Mouse (Mus musculus) small intestine, adult 2 months (tissue): Measurements from ENCODE around the gene St6galnac3.

Experiments
- CTCF ChIP-seq: fragments of 200-500 bp; IDR thresholded peaks from 2 replicates; pipeline ENCODE4 v1.5.1; 2012; ENCODE audit warnings: low read depth, mild to moderate bottlenecking, control low read depth, inconsistent platforms, low read length, moderate library complexity, mixed read lengths; ENCODE audit not compliant: insufficient replicate concordance, insufficient read length; ENCODE audit errors: extremely low read depth
- POLR2A ChIP-seq: fragments of 200-500 bp; IDR thresholded peaks from 2 replicates; pipeline ENCODE4 v1.6.1; 2012; ENCODE audit warnings: low read depth, mild to moderate bottlenecking, control low read depth, inconsistent platforms, low read length, moderate library complexity

- TF ChIP-seq CTCF (no peak), POLR2A (no peak)
These were observed 318.8 kb downstream of the St6galnac3 start for GRCm38 (mm10) chr3:153406220-153406619.
